Mouse (Mus musculus) myocyte (in vitro differentiated cells): ENCODE measurements at regions not wholly inside any gene's neighbourhood (a gene's known extent, or its start where the extent isn't known, plus 50 kb on each side); places are given as distances from the start of the nearest gene placed in this dataset.

Source experiments
- H3K27me3 ChIP-seq: one replicate; pipeline ENCODE4 v1.6.1; 2011; ENCODE audit not compliant: control insufficient read depth, insufficient read depth, insufficient read length
- H3K36me3 ChIP-seq: one replicate; pipeline ENCODE4 v1.6.1; 2011; ENCODE audit not compliant: control insufficient read depth, insufficient read depth
- H3K4me2 ChIP-seq: one replicate; pipeline ENCODE4 v1.6.1; 2011; ENCODE audit warnings: low read depth, control low read depth
- H3K4me3 ChIP-seq: one replicate; pipeline ENCODE4 v1.5.1; 2011; ENCODE audit warnings: mild to moderate bottlenecking, control low read depth, moderate library complexity
- H3K79me2 ChIP-seq: one replicate; pipeline ENCODE4 v1.6.1; 2011; ENCODE audit not compliant: control insufficient read depth, insufficient read depth
- H3ac ChIP-seq: one replicate; pipeline ENCODE4 v1.6.1; 2011; ENCODE audit not compliant: control insufficient read depth, insufficient read length
- CEBPB ChIP-seq: IDR thresholded peaks from 2 replicates; pipeline ENCODE4 v1.6.1; 2011; ENCODE audit warnings: mild to moderate bottlenecking, moderate library complexity; ENCODE audit not compliant: poor library complexity, insufficient read depth, severe bottlenecking
- E2F4 ChIP-seq: IDR thresholded peaks from one replicate; pipeline ENCODE4 v1.6.1; 2011; ENCODE audit warnings: mild to moderate bottlenecking, control low read depth, moderate library complexity; ENCODE audit not compliant: insufficient read depth
- MAX ChIP-seq: IDR thresholded peaks from one replicate; pipeline ENCODE4 v1.6.1; 2011; ENCODE audit warnings: low read depth, mild to moderate bottlenecking, control low read depth
- MYOD1 ChIP-seq, 3 experiments: IDR thresholded peaks; one replicate each; pipeline ENCODE4 v1.6.1; 2011; ENCODE audit warnings: control low read depth in 2 of 3, low read depth in 2 of 3, mild to moderate bottlenecking in 2 of 3, moderate library complexity in 1 of 3; ENCODE audit not compliant: insufficient read length in 2 of 3, control insufficient read depth in 1 of 3
- MYOG ChIP-seq, 3 experiments: IDR thresholded peaks; one replicate each; pipeline ENCODE4 v1.6.1; 2011; ENCODE audit warnings: control low read depth in 2 of 3, low read depth in 2 of 3, mild to moderate bottlenecking in 2 of 3; ENCODE audit not compliant: insufficient read length in 2 of 3, control insufficient read depth in 1 of 3, insufficient read depth in 1 of 3
- POLR2A ChIP-seq: IDR thresholded peaks from one replicate; pipeline ENCODE4 v1.6.1; 2011; ENCODE audit warnings: low read depth, mild to moderate bottlenecking, control low read depth, moderate library complexity; ENCODE audit not compliant: insufficient read length
- POLR2AphosphoS2 ChIP-seq: IDR thresholded peaks from one replicate; pipeline ENCODE4 v1.6.1; 2011; ENCODE audit warnings: low read depth, control low read depth; ENCODE audit not compliant: insufficient read length
- REST ChIP-seq: IDR thresholded peaks from one replicate; pipeline ENCODE4 v1.6.1; 2011; ENCODE audit warnings: mild to moderate bottlenecking, control low read depth, moderate library complexity; ENCODE audit not compliant: insufficient read depth, insufficient read length
- SRF ChIP-seq: IDR thresholded peaks from one replicate; pipeline ENCODE4 v1.6.1; 2011; ENCODE audit warnings: low read depth; ENCODE audit not compliant: control insufficient read depth, insufficient read length
- TCF12 ChIP-seq: IDR thresholded peaks from one replicate; pipeline ENCODE4 v1.6.1; 2011; ENCODE audit warnings: mild to moderate bottlenecking, control low read depth; ENCODE audit not compliant: poor library complexity, insufficient read depth, severe bottlenecking
- TCF3 ChIP-seq: IDR thresholded peaks from one replicate; pipeline ENCODE4 v1.6.1; 2011; ENCODE audit warnings: low read depth, control low read depth; ENCODE audit not compliant: insufficient read length
- USF1 ChIP-seq: IDR thresholded peaks from one replicate; pipeline ENCODE4 v1.6.1; 2011; ENCODE audit warnings: low read depth, mild to moderate bottlenecking, control low read depth, moderate library complexity

DNA sequence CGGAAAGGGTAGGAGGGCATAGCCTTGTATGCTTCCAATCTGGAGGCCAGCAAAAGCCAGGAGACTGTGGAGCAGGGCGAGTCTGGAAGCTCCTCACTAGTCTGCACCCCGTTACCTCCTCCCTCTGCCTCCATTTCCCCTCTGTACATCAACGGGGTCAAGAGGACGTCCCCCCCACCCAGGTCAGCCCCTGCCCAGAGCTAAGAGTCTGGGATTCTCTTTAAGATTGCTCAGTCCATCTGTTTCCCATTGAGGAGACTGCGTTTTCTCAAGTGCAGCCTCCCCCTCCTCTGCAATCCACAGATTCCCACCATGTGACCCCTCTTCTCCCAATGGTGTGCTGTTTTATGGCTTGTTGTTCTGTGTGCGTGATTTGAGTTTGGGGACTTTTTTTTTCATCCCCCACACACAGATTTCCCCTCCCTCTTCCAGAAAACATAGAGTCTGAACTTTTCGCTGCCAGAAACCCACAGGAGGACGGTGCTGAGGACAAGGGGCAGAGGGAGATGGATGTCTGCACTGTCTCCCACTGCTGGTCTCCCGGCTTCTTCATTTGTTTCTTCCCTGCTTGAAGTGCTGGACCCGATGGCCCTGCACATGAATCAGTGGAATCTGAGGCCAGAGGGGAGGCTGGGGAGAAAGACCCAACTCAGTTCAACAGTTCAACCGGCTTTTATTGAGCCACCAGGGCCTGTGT is 162.6 kb downstream of the Cyp26b1 start:
- peaks cover 11% of the 10 kb centered on the region for H3K27me3 ChIP-seq
- H3K79me2 ChIP-seq: no peaks in the 10 kb centered on the region
- H3K4me2 ChIP-seq: no peak overlapping the region
- H3K36me3 ChIP-seq: no peaks in the 10 kb centered on the region
- H3ac ChIP-seq: no peak overlapping the region
- TF ChIP-seq POLR2AphosphoS2 (no peak), TCF12 (no peak), MYOD1 (IDR thresholded peaks at IDR 0.05; ENCODE audit: control insufficient read depth in 1 of 3, insufficient read length in 2 of 3, low read depth in 2 of 3) (no peak), E2F4 (no peak), SRF (no peak), CEBPB (no peak), TCF3 (no peak), MAX (no peak), MYOG (IDR thresholded peaks at IDR 0.05; ENCODE audit: control insufficient read depth in 1 of 3, insufficient read depth in 1 of 3, insufficient read length in 2 of 3, low read depth in 2 of 3) (no peak), USF1 (no peak), POLR2A (no peak), REST (no peak)
- H3K4me3 ChIP-seq: no peak overlapping the region

DNA sequence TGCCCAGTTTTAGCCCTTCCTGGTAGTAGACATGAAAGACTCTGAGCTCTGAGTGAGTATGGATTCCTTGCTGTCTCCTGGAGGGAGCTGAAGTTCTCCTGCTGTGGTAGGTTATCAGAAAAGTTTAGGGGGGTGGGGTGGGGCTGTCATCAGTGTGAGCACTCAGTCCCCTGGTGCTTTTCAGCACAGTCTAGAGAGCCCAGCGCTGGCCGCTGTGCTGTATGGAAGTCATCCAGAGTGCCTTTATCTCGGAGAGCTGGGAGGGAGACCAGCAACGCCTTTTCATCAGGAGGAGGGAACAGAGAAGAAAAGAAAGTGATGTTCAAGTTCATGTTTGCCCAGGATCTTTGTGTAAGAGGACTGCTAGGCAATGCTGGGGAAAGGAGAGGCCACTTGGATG is 163.6 kb downstream of the Cyp26b1 start:
- Histone ChIP-seq H3ac (no peak overlapping the region), H3K27me3 (peaks cover 11% of the 10 kb centered on the region), H3K79me2 (no peaks in the 10 kb centered on the region), H3K4me2 (no peak overlapping the region), H3K36me3 (no peaks in the 10 kb centered on the region), H3K4me3 (no peak overlapping the region)
- TF ChIP-seq MYOG (IDR thresholded peaks at IDR 0.05; ENCODE audit: control insufficient read depth in 1 of 3, insufficient read depth in 1 of 3, insufficient read length in 2 of 3, low read depth in 2 of 3) (no peak), SRF (no peak), POLR2A (no peak), CEBPB (no peak), E2F4 (no peak), POLR2AphosphoS2 (no peak), TCF12 (no peak), MYOD1 (IDR thresholded peaks at IDR 0.05; ENCODE audit: control insufficient read depth in 1 of 3, insufficient read length in 2 of 3, low read depth in 2 of 3) (no peak), MAX (no peak), TCF3 (no peak), USF1 (no peak), REST (no peak)

DNA sequence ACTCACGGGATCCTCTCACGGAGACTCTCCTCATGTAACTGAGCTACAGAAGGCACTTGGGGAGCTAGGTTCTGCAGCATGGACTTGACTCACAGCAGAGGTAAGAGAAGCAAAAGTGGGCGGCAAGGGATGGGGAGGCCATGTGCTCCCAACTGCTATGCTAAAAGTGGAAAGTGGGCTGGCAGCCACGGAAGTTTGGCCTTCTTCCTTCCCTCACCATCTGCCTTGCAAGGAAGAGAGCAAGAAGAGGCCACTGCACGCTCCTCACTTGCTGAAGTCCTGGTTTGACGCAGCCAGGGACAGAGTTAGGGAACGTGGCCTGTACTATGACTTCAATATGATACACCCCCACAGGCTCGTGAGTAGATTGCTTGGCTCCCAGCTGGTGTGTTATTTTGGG is 164.5 kb downstream of the Cyp26b1 start:
- Histone ChIP-seq H3K27me3 (peaks cover 11% of the 10 kb centered on the region), H3K4me2 (no peak overlapping the region), H3K36me3 (no peaks in the 10 kb centered on the region), H3K4me3 (no peak overlapping the region), H3K79me2 (no peaks in the 10 kb centered on the region), H3ac (no peak overlapping the region)
- TF ChIP-seq POLR2A: no peak
- no peak for TF ChIP-seq MYOD1 (IDR thresholded peaks at IDR 0.05; ENCODE audit: control insufficient read depth in 1 of 3, insufficient read length in 2 of 3, low read depth in 2 of 3)
- TF ChIP-seq POLR2AphosphoS2: no peak
- no peak for TF ChIP-seq REST
- no peak for TF ChIP-seq MYOG (IDR thresholded peaks at IDR 0.05; ENCODE audit: control insufficient read depth in 1 of 3, insufficient read depth in 1 of 3, insufficient read length in 2 of 3, low read depth in 2 of 3)
- no peak for TF ChIP-seq TCF3
- TF ChIP-seq SRF: no peak

DNA sequence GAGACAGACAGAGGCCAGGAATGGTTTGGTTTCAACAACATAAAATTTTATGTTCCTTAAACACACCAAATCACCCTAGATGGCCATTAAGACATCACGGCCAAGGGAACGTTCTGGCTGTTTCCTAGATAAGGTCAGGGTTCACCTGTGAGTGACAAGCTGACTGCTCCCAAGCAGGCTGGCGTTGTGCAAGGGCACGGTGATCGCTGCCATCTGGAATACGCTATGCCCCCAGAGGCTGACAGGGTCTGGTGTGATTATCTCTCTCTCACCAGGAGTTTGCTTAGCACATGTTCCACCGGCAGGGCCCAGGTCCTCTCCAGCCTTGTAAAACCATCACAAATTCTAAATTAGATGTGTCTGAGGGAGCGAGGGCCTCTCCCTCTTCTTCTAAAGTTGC is 167.0 kb downstream of the Cyp26b1 start:
- no peak overlapping the region for H3ac ChIP-seq
- peaks cover 11% of the 10 kb centered on the region for H3K27me3 ChIP-seq
- TF ChIP-seq REST (no peak), MYOG (IDR thresholded peaks at IDR 0.05; ENCODE audit: control insufficient read depth in 1 of 3, insufficient read depth in 1 of 3, insufficient read length in 2 of 3, low read depth in 2 of 3) (no peak), CEBPB (no peak), USF1 (no peak), TCF12 (no peak), E2F4 (no peak), POLR2A (no peak), MYOD1 (IDR thresholded peaks at IDR 0.05; ENCODE audit: control insufficient read depth in 1 of 3, insufficient read length in 2 of 3, low read depth in 2 of 3) (no peak), TCF3 (no peak), SRF (no peak), MAX (no peak), POLR2AphosphoS2 (no peak)
- no peak overlapping the region for H3K4me2 ChIP-seq
- H3K79me2 ChIP-seq: no peaks in the 10 kb centered on the region
- H3K4me3 ChIP-seq: no peak overlapping the region
- H3K36me3 ChIP-seq: no peaks in the 10 kb centered on the region

DNA sequence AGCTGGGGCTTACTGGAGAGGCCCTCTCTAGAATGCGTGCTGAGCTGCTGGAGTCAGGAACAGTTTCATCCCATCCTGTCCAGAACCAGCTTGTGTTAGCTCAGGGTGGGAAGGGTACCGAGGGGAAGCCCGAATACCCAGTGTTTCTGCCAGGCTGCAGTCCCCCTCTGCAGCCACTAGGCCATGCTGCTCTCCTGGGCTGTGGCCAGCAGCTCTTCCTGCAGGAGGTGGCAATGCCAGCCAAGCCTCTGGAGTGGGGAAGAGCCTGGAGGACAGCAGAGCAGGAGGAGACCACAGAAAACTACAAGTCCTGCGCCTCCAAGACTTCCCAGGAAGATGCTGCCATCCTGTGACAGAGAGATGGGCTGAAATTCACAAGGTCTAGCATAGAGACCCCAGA is 167.9 kb downstream of the Cyp26b1 start:
- Histone ChIP-seq H3K4me2 (no peak overlapping the region), H3K27me3 (peaks cover 6% of the 10 kb centered on the region), H3K36me3 (no peaks in the 10 kb centered on the region), H3K4me3 (no peak overlapping the region), H3K79me2 (no peaks in the 10 kb centered on the region), H3ac (no peak overlapping the region)
- TF ChIP-seq TCF3: no peak
- no peak for TF ChIP-seq SRF
- TF ChIP-seq POLR2A: no peak
- TF ChIP-seq POLR2AphosphoS2: no peak
- TF ChIP-seq REST: no peak
- no peak for TF ChIP-seq MYOG (IDR thresholded peaks at IDR 0.05; ENCODE audit: control insufficient read depth in 1 of 3, insufficient read depth in 1 of 3, insufficient read length in 2 of 3, low read depth in 2 of 3)
